Mouse (Mus musculus) layer of hippocampus, postnatal 36 days (tissue): ENCODE results near the gene Actl7b. TPM values are rescaled to one million over a fixed set of nuclear protein-coding genes. Genes with fewer than 3 reads are reported as not detected.

Experiments used
- DNase-seq, 2 experiments: peaks; one replicate each; pipeline ENCODE4 v3.0.0; 2022
- total RNA-seq, 2 experiments: library from RNA; stranded (reverse); gene quantifications; 2 replicates each; pipeline ENCODE4 v1.2.3; 2021

Actl7b gene
- under 1 TPM in 1 of 2 experiments, not detected in 1; 0.25 TPM for total RNA-seq

- no peak for DNase-seq
Observed at GRCm38 (mm10) chr4:56741041-56741493, at the start of gene Actl7b. Gene Actl7b, minus strand, starts transcription at chr4:56741443.

GRCm38 (mm10) chr4:56771065-56771464 is 29.8 kb upstream of the Actl7b start:
- no peak for DNase-seq

- DNase-seq, result no peak
Observed at GRCm38 (mm10) chr4:56768913-56769312, 27.7 kb upstream of the Actl7b start.

GRCm38 (mm10) chr4:56767861-56768284 is 26.6 kb upstream of the Actl7b start:
- DNase-seq, result no peak

- DNase-seq, result no peak
Observed at GRCm38 (mm10) chr4:56757693-56758092, 16.4 kb upstream of the Actl7b start.

GRCm38 (mm10) chr4:56756966-56757600 is 15.8 kb upstream of the Actl7b start:
- DNase-seq, result no peak

- DNase-seq, result no peak
Observed at GRCm38 (mm10) chr4:56756021-56756420, 14.8 kb upstream of the Actl7b start.

GRCm38 (mm10) chr4:56747456-56747855 is 6.2 kb upstream of the Actl7b start:
- no peak for DNase-seq

- no peak for DNase-seq
Observed at GRCm38 (mm10) chr4:56746345-56746744, 5.1 kb upstream of the Actl7b start.

GRCm38 (mm10) chr4:56743363-56744195 is 2.3 kb upstream of the Actl7b start, which contains the start of gene Actl7a:
Gene Actl7a, plus strand, starts transcription at chr4:56743413.
- no peak for DNase-seq

GRCm38 (mm10) chr4:56742698-56743097 is 1.5 kb upstream of the Actl7b start:
- DNase-seq, result no peak

GRCm38 (mm10) chr4:56740611-56741010 is 632 bp downstream of the Actl7b start:
- no peak for DNase-seq

- DNase-seq, result no peak
Observed at GRCm38 (mm10) chr4:56740020-56740485, 1.2 kb downstream of the Actl7b start, which contains the start of gene Gm26657. Gene Gm26657, plus strand, starts transcription at chr4:56740070.

GRCm38 (mm10) chr4:56725839-56726238 is 15.4 kb downstream of the Actl7b start:
- DNase-seq, result no peak

- no peak for DNase-seq
Observed at GRCm38 (mm10) chr4:56723237-56723636, 18.0 kb downstream of the Actl7b start.

- DNase-seq, result no peak
Observed at GRCm38 (mm10) chr4:56722346-56722745, 18.9 kb downstream of the Actl7b start.

- no peak for DNase-seq
Observed at GRCm38 (mm10) chr4:56721469-56721868, 19.8 kb downstream of the Actl7b start.

GRCm38 (mm10) chr4:56720403-56720802 is 20.8 kb downstream of the Actl7b start:
- no peak for DNase-seq

- no peak for DNase-seq
Observed at GRCm38 (mm10) chr4:56719456-56719855, 21.8 kb downstream of the Actl7b start.

- no peak for DNase-seq
Observed at GRCm38 (mm10) chr4:56718573-56719442, 22.4 kb downstream of the Actl7b start.

- no peak for DNase-seq
Observed at GRCm38 (mm10) chr4:56717932-56718331, 23.3 kb downstream of the Actl7b start.

GRCm38 (mm10) chr4:56716801-56717200 is 24.4 kb downstream of the Actl7b start:
- DNase-seq, result no peak
